Mouse (Mus musculus) forebrain, embryonic 16.5 days (tissue): ENCODE measurements around the gene 1700012B07Rik. TPM values are rescaled to one million over a fixed set of nuclear protein-coding genes. Genes with fewer than 3 reads are reported as not detected.

Source experiments
- ATAC-seq: fragments of 200-750 bp; cut with Nextera tagmentation; 2 replicates; pipeline ENCODE4 v1.8.0; 2017; ENCODE audit warnings: mild to moderate bottlenecking, moderate library complexity
- H3K27ac ChIP-seq: fragments of 300-500 bp; sonication (generic); 2 replicates; pipeline ENCODE4 v1.5.1; 2014; ENCODE audit warnings: low read length, control low read depth
- H3K27me3 ChIP-seq: fragments of 300-500 bp; sonication (generic); replicated peaks from 2 replicates; pipeline ENCODE4 v1.6.1; 2014; ENCODE audit warnings: low read length; ENCODE audit not compliant: control insufficient read depth, insufficient read depth
- H3K36me3 ChIP-seq: fragments of 300-500 bp; sonication (generic); 2 replicates; pipeline ENCODE4 v1.6.1; 2014; ENCODE audit not compliant: control insufficient read depth, insufficient read depth
- H3K4me1 ChIP-seq: fragments of 300-500 bp; sonication (generic); replicated peaks from 2 replicates; pipeline ENCODE4 v1.6.1; 2014; ENCODE audit warnings: low read length; ENCODE audit not compliant: control insufficient read depth, insufficient read depth
- H3K4me2 ChIP-seq: fragments of 300-500 bp; sonication (generic); 2 replicates; pipeline ENCODE4 v1.6.1; 2014; ENCODE audit warnings: mild to moderate bottlenecking, low read length, control low read depth
- H3K4me3 ChIP-seq: fragments of 300-500 bp; sonication (generic); replicated peaks from 2 replicates; pipeline ENCODE4 v1.5.1; 2014; ENCODE audit warnings: mild to moderate bottlenecking, low read length, control low read depth
- H3K9ac ChIP-seq: fragments of 300-500 bp; sonication (generic); replicated peaks from 2 replicates; pipeline ENCODE4 v1.6.1; 2014; ENCODE audit warnings: low read depth, low read length, control low read depth
- H3K9me3 ChIP-seq: fragments of 300-500 bp; sonication (generic); 2 replicates; pipeline ENCODE4 v1.6.1; 2016; ENCODE audit warnings: low read length; ENCODE audit not compliant: control insufficient read depth
- WGBS: fragments of 180-500 bp; shearing (Covaris S2); extraction: QIAGEN DNeasy Blood & Tissue Kit; methylation state at CpG from one replicate; pipeline ENCODE4 v1.1.7; 2014; 5-methylcytosine and 5-hydroxymethylcytosine counted together
- polyA plus RNA-seq: library from polyadenylated mRNA; unstranded; fragments of >200 nt; fragmentation: Nextera tagmentation; extraction: Ambion mirVana; gene quantifications from 2 replicates; pipeline ENCODE4 v1.2.1, GENCODE M21; 2015

1700012B07Rik gene
- polyA plus RNA-seq, 1 experiment from 2014 or later = not detected

DNA sequence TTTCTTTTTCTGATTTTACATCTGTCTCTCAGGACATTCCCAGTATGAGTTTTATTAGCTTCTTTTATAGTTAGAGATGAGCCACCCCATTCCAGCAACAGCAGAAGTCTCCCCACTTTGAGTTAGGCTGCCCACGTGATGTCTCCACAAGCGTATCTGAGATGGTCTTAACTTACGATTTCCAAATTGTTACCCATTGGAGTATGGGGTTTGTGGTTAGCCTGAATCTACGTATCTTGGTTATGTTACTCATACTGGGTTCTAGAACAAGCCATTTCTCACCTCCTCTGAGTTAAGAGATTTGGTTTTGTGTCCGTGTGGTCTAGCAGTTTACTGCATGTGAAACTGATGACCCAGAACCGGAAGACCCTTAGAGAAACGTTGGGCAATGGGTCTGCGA lies 37.6 kb downstream of the 1700012B07Rik start:
- Histone ChIP-seq H3K4me3 (no peak overlapping the region), H3K27ac (no peak overlapping the region), H3K36me3 (no peaks in the 10 kb centered on the region), H3K9ac (no peak overlapping the region), H3K9me3 (no peaks in the 10 kb centered on the region), H3K4me1 (0 out of 2 replicates have a peak, but pooled peaks cover 3% of the 10 kb centered on the region), H3K4me2 (no peak overlapping the region), H3K27me3 (no peaks in the 10 kb centered on the region)
- no peak for ATAC-seq
- WGBS = 86% methylated on average over 8 of the region's 8 CpGs

DNA sequence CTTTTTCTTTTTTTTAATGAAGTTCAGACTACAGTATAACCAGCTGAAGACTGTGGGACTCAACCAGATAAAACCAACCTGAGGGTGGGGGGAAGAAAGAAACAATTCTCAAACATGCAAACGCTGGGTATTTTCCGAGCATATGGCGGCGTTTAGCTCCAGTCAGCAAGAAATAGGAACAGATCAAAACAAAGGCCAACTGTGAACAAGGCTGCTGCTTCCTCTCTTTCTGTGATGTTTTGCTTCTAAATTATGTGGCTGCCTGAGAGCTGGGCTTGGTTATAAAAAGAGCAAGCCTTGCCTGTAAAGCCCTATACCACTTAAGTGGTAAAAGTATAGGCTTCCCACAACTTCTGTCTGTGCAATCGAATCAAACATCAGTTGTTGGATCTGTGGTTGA lies 42.5 kb downstream of the 1700012B07Rik start:
- Histone ChIP-seq H3K36me3 (no peaks in the 10 kb centered on the region), H3K4me1 (0 out of 2 replicates have a peak, but pooled peaks cover 5% of the 10 kb centered on the region), H3K4me3 (no peak overlapping the region), H3K9ac (no peak overlapping the region), H3K27me3 (no peaks in the 10 kb centered on the region), H3K9me3 (no peaks in the 10 kb centered on the region), H3K27ac (no peak overlapping the region), H3K4me2 (no peak overlapping the region)
- peak; percentile 33; the same call in 1 of the 2 replicates for ATAC-seq
- 59% methylated on average over 5 of the region's 5 CpGs for WGBS

DNA sequence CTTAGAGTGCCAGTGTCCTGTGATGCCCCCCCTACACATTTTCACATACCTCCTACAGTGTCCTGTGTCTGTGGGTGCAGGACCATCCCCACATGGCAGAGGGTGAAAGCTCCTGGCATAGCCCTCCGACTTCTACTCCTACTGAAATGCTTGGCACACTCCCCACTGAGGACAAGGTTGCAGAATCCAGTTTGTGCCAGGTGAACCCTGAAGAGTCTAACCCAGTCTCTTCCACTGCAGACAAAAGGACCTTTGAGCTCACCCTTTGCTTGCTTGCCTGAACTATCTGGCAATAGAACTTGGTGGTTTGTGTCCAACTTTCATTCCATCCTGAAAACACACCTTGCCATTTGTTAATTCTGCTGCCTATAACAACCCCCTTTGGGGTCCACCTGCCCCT lies 56.5 kb downstream of the 1700012B07Rik start:
- WGBS = 86% methylated on average over 1 of the region's 1 CpGs
- Histone ChIP-seq H3K4me3 (no peak overlapping the region), H3K4me2 (no peak overlapping the region), H3K9ac (no peak overlapping the region), H3K27me3 (no peaks in the 10 kb centered on the region), H3K27ac (no peak overlapping the region), H3K4me1 (no peaks in the 10 kb centered on the region), H3K9me3 (no peaks in the 10 kb centered on the region), H3K36me3 (no peaks in the 10 kb centered on the region)
- no peak for ATAC-seq

DNA sequence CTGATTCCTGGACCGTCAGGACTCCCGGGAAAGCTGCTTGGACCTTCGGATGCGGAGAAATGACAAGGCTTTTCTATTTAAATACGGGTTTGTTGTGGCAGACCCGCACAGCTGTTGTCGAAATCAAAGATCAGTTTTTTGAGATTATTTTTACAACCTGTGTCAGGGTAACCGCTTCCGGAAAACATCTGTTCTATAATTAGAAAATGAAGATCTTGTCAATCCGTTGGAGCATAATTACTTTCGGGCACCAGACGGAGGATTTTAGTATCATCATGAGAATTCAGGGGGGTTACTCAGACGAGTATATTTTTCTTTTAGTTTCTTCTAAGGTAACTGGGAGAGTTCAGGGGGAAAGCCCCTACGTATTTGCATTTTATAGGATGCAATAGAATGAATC lies 57.7 kb downstream of the 1700012B07Rik start:
- H3K27ac ChIP-seq = no peak overlapping the region
- no peaks in the 10 kb centered on the region for H3K36me3 ChIP-seq
- no peak overlapping the region for H3K9ac ChIP-seq
- H3K4me3 ChIP-seq = no peak overlapping the region
- no peaks in the 10 kb centered on the region for H3K27me3 ChIP-seq
- ATAC-seq = no peak
- H3K4me2 ChIP-seq = no peak overlapping the region
- no peaks in the 10 kb centered on the region for H3K9me3 ChIP-seq
- no peaks in the 10 kb centered on the region for H3K4me1 ChIP-seq
- WGBS = 79% methylated on average over 14 of the region's 14 CpGs

DNA sequence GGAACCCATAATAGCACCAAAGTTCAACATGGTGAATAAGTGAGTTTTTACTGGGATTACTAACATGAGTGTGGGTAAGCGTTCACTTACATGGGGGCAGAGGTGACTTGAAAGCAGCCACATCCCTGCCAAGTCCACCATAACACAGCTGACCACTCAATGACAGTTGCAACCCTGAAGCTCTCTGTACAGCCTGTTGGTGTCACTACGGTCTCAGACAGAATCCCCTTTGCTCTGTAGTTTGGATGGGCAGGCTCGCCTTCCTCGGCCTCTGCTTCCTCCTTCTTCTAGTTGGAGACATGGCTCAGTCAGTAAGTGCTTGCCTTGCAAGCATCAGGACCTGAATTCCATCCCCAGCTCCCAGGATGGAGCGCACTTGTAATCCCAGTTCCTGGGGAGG lies 58.8 kb downstream of the 1700012B07Rik start:
- Histone ChIP-seq H3K4me1 (no peaks in the 10 kb centered on the region), H3K9me3 (no peaks in the 10 kb centered on the region), H3K9ac (no peak overlapping the region), H3K27me3 (no peaks in the 10 kb centered on the region), H3K27ac (no peak overlapping the region), H3K4me3 (no peak overlapping the region), H3K36me3 (no peaks in the 10 kb centered on the region), H3K4me2 (no peak overlapping the region)
- ATAC-seq = no peak
- WGBS = 81% methylated on average over 5 of the region's 5 CpGs

DNA sequence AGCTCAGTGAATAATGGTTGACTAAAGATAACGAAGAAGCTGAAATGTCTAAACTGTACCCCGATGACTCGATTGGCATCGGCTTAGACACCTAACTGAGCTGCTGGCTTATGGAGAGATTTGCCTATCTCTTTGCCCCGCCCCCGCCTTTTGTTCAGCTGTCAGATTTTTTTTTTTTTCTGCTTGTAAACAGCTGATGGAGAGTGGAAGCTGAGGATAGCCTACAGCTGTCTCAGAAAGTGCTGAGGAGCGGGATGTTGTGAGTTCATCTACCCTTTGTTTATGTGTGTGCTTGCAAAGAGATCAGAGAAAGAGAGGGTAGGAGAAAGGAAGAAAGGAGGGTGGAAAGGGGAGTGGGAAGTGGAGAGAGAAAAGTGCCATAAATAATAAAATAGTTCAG lies 67.8 kb downstream of the 1700012B07Rik start:
- H3K9me3 ChIP-seq = no peaks in the 10 kb centered on the region
- H3K4me2 ChIP-seq = no peak overlapping the region
- WGBS = 80% methylated on average over 7 of the region's 7 CpGs
- no peaks in the 10 kb centered on the region for H3K27me3 ChIP-seq
- H3K27ac ChIP-seq = no peak overlapping the region
- H3K4me1 ChIP-seq = no peaks in the 10 kb centered on the region
- no peak overlapping the region for H3K9ac ChIP-seq
- no peak overlapping the region for H3K4me3 ChIP-seq
- no peak for ATAC-seq
- H3K36me3 ChIP-seq = no peaks in the 10 kb centered on the region

DNA sequence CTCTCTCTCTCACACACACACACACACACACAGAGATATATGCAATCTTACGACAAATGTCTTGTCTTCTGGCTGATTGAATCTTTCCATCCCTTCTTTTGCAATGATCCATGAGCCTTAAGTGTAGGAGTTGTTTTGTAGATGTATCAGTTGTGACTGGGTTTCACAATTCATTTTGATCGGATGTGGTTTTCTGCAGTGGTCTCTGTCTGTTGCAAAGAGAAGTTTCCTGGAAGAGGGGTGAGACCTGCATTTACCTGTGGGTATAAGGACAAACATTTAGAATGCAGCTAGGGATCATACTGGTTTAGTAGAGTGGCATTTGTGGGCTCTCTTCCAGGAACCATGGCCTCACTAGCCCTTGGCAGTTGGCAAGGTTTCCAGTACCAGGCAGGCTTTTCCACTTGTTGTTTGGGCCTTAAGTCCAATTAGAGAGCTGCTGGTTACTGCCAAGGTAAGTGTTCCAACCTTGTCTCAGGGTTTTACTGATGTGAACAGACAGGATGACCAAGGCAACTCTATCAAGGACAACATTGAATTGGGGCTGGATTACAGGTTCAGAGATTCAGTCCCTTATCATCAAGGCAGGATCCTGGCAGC lies 69.1 kb downstream of the 1700012B07Rik start:
- Histone ChIP-seq H3K9ac (no peak overlapping the region), H3K4me2 (no peak overlapping the region), H3K9me3 (no peaks in the 10 kb centered on the region), H3K27ac (no peak overlapping the region), H3K36me3 (no peaks in the 10 kb centered on the region), H3K4me1 (no peaks in the 10 kb centered on the region), H3K27me3 (no peaks in the 10 kb centered on the region), H3K4me3 (no peak overlapping the region)
- WGBS = 98% methylated on average over 2 of the region's 2 CpGs
- ATAC-seq = no peak

DNA sequence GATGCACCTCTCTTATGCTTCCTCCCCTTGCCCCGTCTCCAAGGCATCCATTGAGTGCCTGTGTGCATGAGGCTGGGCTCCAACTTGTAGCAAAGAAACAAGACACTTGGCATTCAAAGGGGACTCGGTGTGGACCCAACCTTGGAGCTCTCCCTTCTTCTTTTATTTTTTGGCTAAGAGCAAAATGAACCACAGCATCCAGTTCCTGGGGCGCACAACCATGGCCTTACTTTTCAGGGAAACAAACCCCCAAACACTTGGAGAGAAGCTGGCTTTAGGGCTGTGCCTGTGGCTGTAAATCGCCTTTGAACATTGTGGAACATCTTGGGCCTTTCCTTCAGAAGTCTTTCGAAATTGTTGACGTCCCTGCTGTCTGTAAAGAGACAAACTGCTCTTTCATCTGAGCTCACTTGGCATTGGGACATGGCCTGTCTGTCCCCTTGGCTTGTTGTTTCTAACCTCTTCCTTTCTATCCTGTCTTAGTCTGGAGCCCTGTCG lies 73.7 kb downstream of the 1700012B07Rik start:
- no peak overlapping the region for H3K27ac ChIP-seq
- WGBS = 81% methylated on average over 7 of the region's 7 CpGs
- H3K4me2 ChIP-seq = no peak overlapping the region
- H3K9me3 ChIP-seq = no peaks in the 10 kb centered on the region
- H3K4me3 ChIP-seq = no peak overlapping the region
- no peaks in the 10 kb centered on the region for H3K4me1 ChIP-seq
- no peak overlapping the region for H3K9ac ChIP-seq
- H3K36me3 ChIP-seq = no peaks in the 10 kb centered on the region
- no peak for ATAC-seq
- H3K27me3 ChIP-seq = no peaks in the 10 kb centered on the region

DNA sequence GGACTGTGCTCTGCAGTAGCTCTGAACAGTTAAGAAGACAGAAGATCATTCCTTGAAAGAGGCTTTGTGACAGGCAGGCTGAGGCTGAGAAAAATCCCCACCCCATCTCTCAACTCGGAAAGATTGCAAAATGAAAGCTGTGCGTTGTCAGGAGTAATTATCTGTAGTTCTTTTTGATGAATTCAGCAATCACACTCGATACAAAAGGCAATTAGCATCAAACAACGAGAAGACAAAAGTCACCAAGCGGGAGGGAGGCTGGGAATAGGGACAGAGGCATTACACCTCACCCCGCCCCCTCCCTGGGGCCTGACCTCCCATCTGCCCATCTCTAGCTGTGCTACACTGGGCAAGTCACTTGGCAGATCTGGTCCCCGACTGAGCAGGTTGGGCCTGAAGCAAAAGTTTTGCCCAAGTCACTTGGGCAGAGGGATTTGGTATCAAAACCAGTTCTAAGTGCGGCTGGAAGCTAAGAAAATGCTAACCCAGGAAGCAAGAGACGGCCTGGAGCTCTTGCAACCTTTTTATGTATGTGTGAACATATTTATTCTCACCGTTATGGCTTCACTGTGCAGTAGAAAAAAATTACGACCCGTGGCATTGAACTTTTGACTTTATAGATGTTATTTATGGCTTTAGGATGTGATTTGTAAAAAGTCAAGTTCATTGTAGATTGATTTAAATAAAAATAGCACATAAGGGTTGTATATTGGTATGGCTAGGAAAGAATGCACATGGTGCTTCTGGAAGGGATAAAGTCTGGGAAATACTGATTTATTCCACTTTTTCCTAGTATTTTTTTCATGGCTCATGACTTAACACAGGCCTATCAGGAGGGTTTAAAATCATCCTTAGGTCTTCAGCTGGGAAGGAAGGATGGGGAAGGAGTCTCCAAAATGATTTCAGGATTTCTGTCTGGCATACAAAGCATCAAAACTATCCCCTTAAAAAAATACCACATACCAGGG lies 75.9 kb downstream of the 1700012B07Rik start:
- ATAC-seq = no peak
- no peak overlapping the region for H3K27ac ChIP-seq
- 37% methylated on average over 12 of the region's 12 CpGs for WGBS
- no peak overlapping the region for H3K4me2 ChIP-seq
- H3K9ac ChIP-seq = no peak overlapping the region
- H3K9me3 ChIP-seq = no peaks in the 10 kb centered on the region
- no peak overlapping the region for H3K4me3 ChIP-seq
- H3K27me3 ChIP-seq = no peaks in the 10 kb centered on the region
- no peaks in the 10 kb centered on the region for H3K36me3 ChIP-seq
- no peaks in the 10 kb centered on the region for H3K4me1 ChIP-seq
